Mouse (Mus musculus) T-helper 2 cell (primary cell): ENCODE measurements around the gene Aldh16a1.
"Not testable (repeated sequence)": the region's sequence is repeated elsewhere in the genome, so short reads cannot be mapped to it uniquely, and the experiment has no call there.

Experiments used
- in situ Hi-C: fragments of 300-600 bp; cut with MboI, MseI; formaldehyde crosslinking; loops from one replicate; pipeline ENCODE4 v1.15.1; 2025; ENCODE audit warnings: high pct_unique_total_duplicates

Aldh16a1 gene

GRCm38 (mm10) chr7:45134544-45135026, 19.8 kb downstream of the Aldh16a1 start:
- in situ Hi-C loops = no loop called here

DNA sequence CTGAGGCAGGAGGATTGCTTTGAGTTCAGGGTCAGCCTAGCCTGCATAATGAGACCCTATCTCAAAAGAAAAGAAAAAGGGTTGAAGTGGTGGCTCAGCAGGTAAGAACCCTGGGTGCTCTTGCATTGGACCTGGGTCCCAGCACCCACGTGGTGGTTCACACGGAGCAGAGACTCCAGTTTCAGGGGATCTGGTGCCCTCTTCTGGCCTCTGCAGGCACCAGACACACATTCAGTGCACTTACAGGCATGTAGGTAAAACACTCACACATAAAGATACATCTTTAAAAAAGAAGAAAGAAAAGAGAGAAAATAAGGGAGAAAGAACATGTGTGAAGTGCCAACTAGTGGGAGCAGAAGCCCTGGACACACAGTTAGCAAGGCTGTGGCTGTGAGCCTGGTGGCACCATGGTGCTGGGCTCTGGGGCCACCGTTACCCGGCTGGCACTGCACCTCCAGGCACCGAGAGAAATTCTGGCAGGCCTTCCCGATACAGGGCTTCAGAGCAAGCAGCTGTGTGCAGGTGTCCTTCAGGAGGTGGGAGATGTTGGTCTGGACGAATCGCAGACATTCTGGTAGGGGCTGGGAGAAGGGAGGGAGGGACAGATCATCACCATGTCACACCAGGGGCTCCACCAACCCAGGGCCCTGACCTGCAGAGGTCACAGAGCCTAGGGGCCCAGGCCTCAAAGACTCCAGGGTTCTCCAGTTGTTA, 20.8 kb downstream of the Aldh16a1 start:
- in situ Hi-C loops = no loop called here

DNA sequence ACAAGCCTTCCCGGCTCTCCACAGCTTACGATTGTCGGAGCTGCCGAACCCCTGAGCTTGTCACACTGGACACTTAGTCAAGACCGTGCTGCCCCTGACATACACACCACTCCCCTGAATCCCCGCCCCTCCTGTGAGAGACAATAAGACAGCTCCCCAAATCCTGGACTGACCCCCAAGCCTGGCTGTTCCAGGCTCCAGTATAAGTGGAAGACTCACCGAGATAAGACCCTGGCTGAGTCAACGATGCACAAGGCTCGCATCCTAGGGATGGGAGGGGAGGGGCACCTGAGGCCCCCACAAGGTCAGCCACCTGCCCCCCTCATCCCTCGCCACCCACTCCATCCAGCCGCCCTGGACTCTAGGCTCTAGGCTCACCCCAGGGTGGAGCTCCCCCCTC, 22.5 kb downstream of the Aldh16a1 start:
- in situ Hi-C loops = no loop called here

GRCm38 (mm10) chr7:45129776-45130512, 24.4 kb downstream of the Aldh16a1 start:
- in situ Hi-C loops = no loop called here

GRCm38 (mm10) chr7:45129318-45129717, 25.1 kb downstream of the Aldh16a1 start:
- in situ Hi-C loops = no loop called here

GRCm38 (mm10) chr7:45128624-45129246, 25.6 kb downstream of the Aldh16a1 start, which contains the start of gene Rpl13a:
TSS of gene Rpl13a (minus strand) at chr7:45128761.
- in situ Hi-C loops = no loop called here

DNA sequence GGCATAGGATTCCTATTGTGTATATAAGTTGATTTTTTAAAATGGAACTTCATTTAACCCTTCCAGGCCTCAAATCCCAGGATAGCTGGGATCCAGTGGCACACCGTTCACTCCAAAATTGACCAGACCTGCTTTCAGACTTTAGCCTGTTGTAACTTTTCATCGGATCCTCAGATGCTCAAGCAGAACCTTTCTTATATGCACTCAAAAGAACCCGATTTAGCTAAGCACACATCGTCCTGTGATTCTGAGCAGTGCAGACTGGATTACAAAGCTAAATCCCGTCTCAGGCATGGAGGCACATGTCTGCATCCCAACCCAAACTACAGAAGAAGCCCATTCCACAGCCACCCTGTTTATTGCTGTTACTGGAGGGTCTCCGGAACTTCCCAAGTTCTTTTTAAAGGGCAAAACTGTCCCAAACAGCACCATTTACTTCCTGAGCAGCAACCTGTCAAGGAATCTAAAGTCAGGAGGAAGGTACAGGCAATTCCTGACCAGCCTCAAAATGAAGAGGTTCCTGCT, 26.6 kb downstream of the Aldh16a1 start:
- in situ Hi-C loops = no loop called here

- in situ Hi-C loops = no loop called here
Measured at GRCm38 (mm10) chr7:45126844-45127699, 27.3 kb downstream of the Aldh16a1 start.

GRCm38 (mm10) chr7:45126147-45126843, 28.1 kb downstream of the Aldh16a1 start:
- in situ Hi-C loops = no loop called here

GRCm38 (mm10) chr7:45125649-45126048, 28.7 kb downstream of the Aldh16a1 start:
- in situ Hi-C loops = not testable (repeated sequence)

- in situ Hi-C loops = no loop called here
Measured at GRCm38 (mm10) chr7:45125144-45125600, 29.2 kb downstream of the Aldh16a1 start.

DNA sequence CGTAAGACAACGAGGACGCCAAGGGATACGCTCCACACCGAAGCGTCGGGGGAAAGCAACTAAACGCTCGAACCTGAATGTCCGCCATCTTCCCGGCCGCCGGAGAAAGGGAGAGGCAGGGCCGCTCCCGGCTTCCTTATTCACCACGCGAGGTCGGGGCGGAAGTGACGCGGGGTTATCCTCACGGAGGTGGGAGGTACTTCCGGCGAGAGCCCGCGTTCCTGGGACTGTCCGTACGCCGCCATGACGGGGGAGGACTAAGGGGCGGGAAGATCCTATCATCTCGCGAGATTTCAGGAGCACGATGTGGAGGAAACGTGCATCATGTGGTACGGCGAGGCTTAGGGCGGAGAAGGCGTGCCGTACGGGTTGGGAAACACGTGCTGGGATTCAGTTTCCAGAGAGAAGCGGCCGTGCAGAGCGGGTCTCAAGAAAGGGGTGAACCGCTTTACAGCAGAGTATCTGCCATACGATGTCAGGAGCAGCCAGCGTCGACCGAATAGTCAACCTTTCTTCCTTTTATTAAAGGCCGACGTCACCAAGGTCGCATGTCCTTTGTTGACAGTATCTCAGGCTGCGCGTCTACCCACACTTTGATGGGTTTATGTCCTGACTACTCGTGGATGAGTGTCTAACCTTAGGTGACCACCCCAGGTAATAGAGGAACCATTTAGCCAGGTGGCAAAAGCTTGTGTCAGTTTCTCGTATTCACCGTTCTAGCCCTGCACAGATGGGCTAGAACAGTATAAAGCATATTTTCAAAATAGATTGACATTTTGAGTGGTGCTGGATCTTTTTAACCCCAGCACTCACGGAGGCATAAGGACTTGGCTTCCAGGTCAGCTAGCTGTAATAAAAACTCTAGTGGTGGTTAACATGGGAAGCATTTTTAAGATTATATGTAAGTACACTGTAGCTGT, 29.9 kb downstream of the Aldh16a1 start, which contains the start of gene Rps11:
TSS of gene Rps11 (minus strand) at position 216 of the 920 bp plus-strand sequence.
- in situ Hi-C loops = no loop called here

DNA sequence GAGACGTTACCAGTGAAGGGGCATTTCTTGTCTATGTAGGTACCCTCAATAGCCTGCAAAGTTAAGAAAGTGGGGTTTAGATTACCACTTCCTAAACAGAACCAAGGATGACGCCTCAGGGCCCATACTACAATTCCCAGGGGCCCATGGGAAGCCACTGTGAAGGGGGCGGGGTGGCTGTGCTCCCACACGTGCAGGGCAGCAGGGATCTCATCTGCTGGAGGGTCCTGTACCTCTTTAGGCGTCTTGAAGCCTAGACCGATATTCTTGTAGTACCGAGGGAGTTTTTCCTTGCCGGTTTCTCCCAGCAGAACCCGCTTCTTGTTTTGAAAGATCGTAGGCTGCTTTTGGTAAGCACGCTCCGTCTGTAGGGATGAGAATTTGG, 31.2 kb downstream of the Aldh16a1 start:
- in situ Hi-C loops = no loop called here

DNA sequence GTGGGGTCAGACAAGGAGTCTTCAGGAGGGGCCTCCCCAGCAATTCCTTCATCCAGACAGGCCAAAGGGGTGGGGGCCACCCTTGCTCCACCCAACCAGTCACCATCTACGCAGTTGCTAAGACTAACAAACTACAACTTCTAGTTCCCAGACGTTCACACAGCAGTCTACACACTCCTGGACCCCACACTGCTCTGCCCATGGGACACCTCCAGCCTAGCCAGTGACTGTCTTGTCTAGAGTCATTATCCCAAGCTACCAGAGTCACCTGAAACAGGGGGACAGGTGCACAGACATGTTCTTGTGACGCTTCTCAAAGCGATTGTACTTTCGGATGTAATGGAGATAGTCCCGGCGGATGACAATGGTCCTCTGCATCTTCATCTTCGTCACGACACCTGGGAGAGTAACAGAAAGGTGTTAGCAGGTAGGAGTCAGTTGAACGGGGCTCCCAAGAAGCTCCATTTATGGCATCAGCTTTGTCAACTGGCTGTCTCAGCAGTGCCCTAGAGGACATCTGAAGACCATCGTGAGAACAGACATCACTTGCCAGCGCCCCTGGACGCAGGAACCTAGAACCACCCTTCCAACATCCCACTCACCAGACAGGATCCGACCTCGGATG, 31.7 kb downstream of the Aldh16a1 start:
- in situ Hi-C loops = no loop called here

DNA sequence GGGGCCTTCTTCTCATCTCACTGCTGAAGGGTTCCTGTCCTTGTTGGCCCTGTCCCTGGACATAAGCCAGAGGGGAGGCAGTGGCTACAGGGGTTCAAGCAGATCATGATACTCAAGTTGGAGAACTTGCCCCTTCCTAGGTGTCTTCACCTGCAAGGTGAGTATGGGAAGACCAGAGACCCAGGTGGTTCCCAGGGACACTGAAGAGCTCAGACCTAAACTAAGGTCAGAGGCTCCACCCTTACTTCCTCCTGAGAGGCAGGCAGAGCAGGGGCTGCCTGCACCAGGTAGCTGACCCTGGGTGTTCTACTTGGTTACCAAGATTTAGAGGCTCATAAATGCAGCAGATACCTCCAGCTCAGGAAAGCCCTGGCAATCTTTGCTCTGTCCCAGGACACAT, 32.4 kb downstream of the Aldh16a1 start:
- in situ Hi-C loops = no loop called here

- in situ Hi-C loops = no loop called here
Measured at GRCm38 (mm10) chr7:45121404-45121803, 33.0 kb downstream of the Aldh16a1 start.

DNA sequence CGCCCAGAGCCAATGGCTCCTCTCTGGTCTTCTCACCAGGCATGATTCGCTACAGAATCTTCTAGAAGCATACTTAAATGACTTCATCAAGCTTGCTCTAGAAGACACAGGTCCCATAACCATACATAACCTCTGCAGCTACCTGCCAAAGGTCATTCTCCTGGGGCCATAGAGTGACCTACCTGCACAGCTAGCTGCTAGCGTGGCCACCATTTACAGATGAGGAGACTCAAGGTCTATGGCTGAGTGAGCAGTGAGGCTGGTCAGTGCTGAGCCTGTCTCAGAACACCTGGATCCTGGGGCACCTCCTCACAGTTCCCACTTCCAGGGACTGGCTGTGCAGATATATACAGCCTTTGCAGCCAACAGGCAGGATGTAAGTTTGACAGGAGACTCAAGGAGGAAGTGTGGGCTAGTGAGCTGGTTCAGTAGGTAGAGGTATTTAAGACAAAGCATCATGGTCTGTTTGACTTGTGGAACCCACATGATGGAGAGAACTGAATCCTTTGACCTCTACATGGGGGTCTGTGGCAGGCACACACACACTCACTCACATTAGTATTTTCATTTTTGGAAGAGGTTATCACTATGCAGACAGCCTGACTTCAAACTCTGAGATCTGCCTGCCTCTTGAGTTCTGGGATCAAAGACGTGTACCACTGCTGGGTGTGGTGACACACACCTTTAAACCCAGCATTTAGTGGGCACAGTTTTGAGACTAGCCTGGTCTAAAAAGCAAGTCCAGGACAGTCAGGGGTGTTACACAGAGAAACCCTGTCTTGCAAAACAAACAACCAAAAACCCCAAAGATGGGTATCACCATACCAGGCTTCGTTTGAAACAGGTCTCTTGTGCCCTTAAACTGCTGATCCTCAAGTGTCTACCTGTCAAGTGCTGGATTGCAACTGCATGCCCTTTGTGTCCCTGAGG, 34.3 kb downstream of the Aldh16a1 start:
- in situ Hi-C loops = no loop called here

- in situ Hi-C loops = no loop called here
Measured at GRCm38 (mm10) chr7:45118336-45118735, 36.0 kb downstream of the Aldh16a1 start.
